Mouse (Mus musculus): ENCODE data around the gene Rab44. TPM values are rescaled to one million over a fixed set of nuclear protein-coding genes. Genes with fewer than 3 reads are reported as not detected.

Gene Rab44
- polyA plus RNA-seq, 1 experiment, result 1.0 TPM

DNA sequence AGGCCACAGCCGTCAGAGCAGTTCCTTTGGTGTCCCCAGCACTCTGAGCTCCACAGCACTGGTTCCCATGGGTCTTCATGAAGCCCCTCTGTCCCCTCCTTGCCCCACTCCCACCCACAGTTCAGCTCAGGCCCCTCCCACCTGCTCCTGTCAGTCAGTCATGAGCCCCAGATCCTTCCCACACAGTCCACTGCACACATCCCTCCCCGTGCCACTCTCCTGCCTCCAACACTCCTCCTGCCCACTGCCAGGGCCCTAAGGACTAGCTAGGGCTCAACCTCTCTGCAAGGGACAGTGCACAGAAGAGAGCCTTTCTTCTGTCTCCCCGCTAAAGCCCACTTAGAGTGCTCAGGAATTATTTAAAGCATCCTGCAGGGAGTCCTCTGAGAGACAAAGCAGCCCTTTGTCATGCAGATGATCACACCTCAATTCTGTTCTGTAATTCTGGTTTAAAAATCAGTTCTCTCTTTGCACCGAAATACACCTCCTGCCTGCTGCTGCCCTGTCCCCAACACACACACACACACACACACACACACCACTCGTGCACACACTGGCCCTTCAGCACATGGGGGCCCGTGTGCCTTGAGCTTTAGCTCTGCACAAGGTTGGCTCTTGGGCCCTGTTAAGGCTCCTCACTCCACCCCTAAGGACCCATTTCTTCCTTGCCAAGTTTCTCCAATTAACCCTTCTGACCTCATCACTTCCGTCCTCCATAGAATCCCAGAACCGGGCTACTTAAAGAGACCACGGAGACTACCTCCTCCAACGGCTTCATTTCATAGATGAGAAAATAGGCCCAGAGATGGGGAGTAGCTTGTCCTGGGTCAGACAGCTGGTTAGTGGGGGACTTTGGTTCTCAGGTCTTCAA, 73.3 kb downstream of the Rab44 start:
- TF ChIP-seq GATA1 (IDR thresholded peaks at IDR 0.05; ENCODE audit: low read length), result no peak

- no peak for TF ChIP-seq GATA1 (IDR thresholded peaks at IDR 0.05; ENCODE audit: low read length)
These were observed 75.0 kb downstream of the Rab44 start for GRCm38 (mm10) chr17:29188989-29189388.

GRCm38 (mm10) chr17:29195579-29195978, 81.6 kb downstream of the Rab44 start:
- no peak for TF ChIP-seq GATA1 (IDR thresholded peaks at IDR 0.05; ENCODE audit: low read length)

Other genes with a start within 250 kb of the Rab44 start
- gene 4930539E08Rik, start 198.8 kb upstream of the Rab44 start, polyA plus RNA-seq (2012), result not detected in 2 replicates
- gene Pxt1, start 170.3 kb upstream of the Rab44 start, polyA plus RNA-seq (2012), result not detected in 2 replicates
- 87.9 and 111 TPM in 2 replicates for gene Kctd20, start 162.2 kb upstream of the Rab44 start, polyA plus RNA-seq (2012)
- 87.0 and 98.7 TPM in 2 replicates for gene Stk38, start 106.2 kb upstream of the Rab44 start, polyA plus RNA-seq (2012)
- gene Srsf3, start 81.5 kb upstream of the Rab44 start, polyA plus RNA-seq (2012), result 12.2 and 231 TPM in 2 replicates
- 65.3 and 74.2 TPM in 2 replicates for gene Cdkn1a, start 23.2 kb upstream of the Rab44 start, polyA plus RNA-seq (2012)
- 33.2 and 42.2 TPM in 2 replicates for gene Cpne5, start 124.0 kb downstream of the Rab44 start, polyA plus RNA-seq (2012)
- gene Ppil1, start 150.0 kb downstream of the Rab44 start, polyA plus RNA-seq (2012), result 70.6 and 93.2 TPM in 2 replicates
- 18.0 and 32.8 TPM in 2 replicates for gene BC004004, start 154.6 kb downstream of the Rab44 start, polyA plus RNA-seq (2012)
- 3.1 and 3.4 TPM in 2 replicates for gene Pi16, start 203.5 kb downstream of the Rab44 start, polyA plus RNA-seq (2012)
- 151 and 182 TPM in 2 replicates for gene Mtch1, start 233.8 kb downstream of the Rab44 start, polyA plus RNA-seq (2012)
- gene Fgd2, start 246.8 kb downstream of the Rab44 start, polyA plus RNA-seq (2012), result 0.39 TPM in 1 of 2 replicates, not detected in the other

Data from G1E-ER4 (cell line).